Mouse (Mus musculus): ENCODE results near the gene Pop7.

The Pop7 gene

GRCm38 (mm10) chr5:137501709-137502666 lies at the start of gene Pop7:
Gene Pop7, minus strand, starts transcription at chr5:137502518.
- peak; percentile 100 for DNase-seq (ENCODE audit: low read depth, low spot score)

GRCm38 (mm10) chr5:137551119-137551518 lies 48.8 kb upstream of the Pop7 start:
- DNase-seq (ENCODE audit: low read depth, low spot score): no peak

GRCm38 (mm10) chr5:137549840-137550239 lies 47.5 kb upstream of the Pop7 start:
- DNase-seq (ENCODE audit: low read depth, low spot score): no peak

- DNase-seq (ENCODE audit: low read depth, low spot score): no peak
Observed at GRCm38 (mm10) chr5:137545596-137545995, 43.3 kb upstream of the Pop7 start.

- no peak for DNase-seq (ENCODE audit: low read depth, low spot score)
Observed at GRCm38 (mm10) chr5:137544926-137545325, 42.6 kb upstream of the Pop7 start.

GRCm38 (mm10) chr5:137541768-137542540 lies 39.6 kb upstream of the Pop7 start:
- no peak for DNase-seq (ENCODE audit: low read depth, low spot score)

- DNase-seq (ENCODE audit: low read depth, low spot score): no peak
Observed at GRCm38 (mm10) chr5:137540991-137541390, 38.7 kb upstream of the Pop7 start.

GRCm38 (mm10) chr5:137539291-137539801 lies 37.0 kb upstream of the Pop7 start:
- no peak for DNase-seq (ENCODE audit: low read depth, low spot score)

GRCm38 (mm10) chr5:137537461-137537860 lies 35.1 kb upstream of the Pop7 start:
- DNase-seq (ENCODE audit: low read depth, low spot score): no peak

- no peak for DNase-seq (ENCODE audit: low read depth, low spot score)
Observed at GRCm38 (mm10) chr5:137535318-137535717, 33.0 kb upstream of the Pop7 start.

GRCm38 (mm10) chr5:137534762-137535161 lies 32.4 kb upstream of the Pop7 start:
- no peak for DNase-seq (ENCODE audit: low read depth, low spot score)

GRCm38 (mm10) chr5:137533117-137533827 lies 31.0 kb upstream of the Pop7 start, which contains the start of the genes Epo and Gnb2:
Gene Epo, minus strand, starts transcription at chr5:137533242.
Gene Gnb2, minus strand, starts transcription at chr5:137533510.
- DNase-seq (ENCODE audit: low read depth, low spot score): peak; percentile 98

GRCm38 (mm10) chr5:137532808-137533116 lies 30.4 kb upstream of the Pop7 start:
- no peak for DNase-seq (ENCODE audit: low read depth, low spot score)

- DNase-seq (ENCODE audit: low read depth, low spot score): no peak
Observed at GRCm38 (mm10) chr5:137532131-137532807, 30.0 kb upstream of the Pop7 start.

- DNase-seq (ENCODE audit: low read depth, low spot score): no peak
Observed at GRCm38 (mm10) chr5:137531414-137532130, 29.3 kb upstream of the Pop7 start.

- DNase-seq (ENCODE audit: low read depth, low spot score): peak; percentile 74
Observed at GRCm38 (mm10) chr5:137530588-137531413, 28.5 kb upstream of the Pop7 start.

GRCm38 (mm10) chr5:137530075-137530474 lies 27.8 kb upstream of the Pop7 start:
- DNase-seq (ENCODE audit: low read depth, low spot score): no peak

- DNase-seq (ENCODE audit: low read depth, low spot score): no peak
Observed at GRCm38 (mm10) chr5:137529221-137529995, 27.1 kb upstream of the Pop7 start.
